Mouse (Mus musculus) CH12.LX (cell line): Measurements from ENCODE around the gene Psmg3. TPM values are rescaled to one million over a fixed set of nuclear protein-coding genes. Genes with fewer than 3 reads are reported as not detected.

Experiments used
- DNase-seq: peaks from one replicate; pipeline ENCODE4 v3.0.0-alpha.2; 2013; ENCODE audit errors: extremely low read depth
- H3K27ac ChIP-seq: 2 replicates; pipeline ENCODE4 v1.5.1; 2012; ENCODE audit warnings: low read depth, mild to moderate bottlenecking, control low read depth, moderate library complexity; ENCODE audit not compliant: insufficient read depth
- H3K27me3 ChIP-seq: replicated peaks from 2 replicates; pipeline ENCODE3; 2012; ENCODE audit warnings: inconsistent platforms
- H3K36me3 ChIP-seq, 2 experiments: replicated peaks in 1 of 2; 2 replicates each; pipeline versions ENCODE3 to v1.6.1; 2012; ENCODE audit warnings: inconsistent platforms in 1 of 2, low read length in 1 of 2, mild to moderate bottlenecking in 1 of 2, mixed read lengths in 1 of 2, moderate library complexity in 1 of 2; ENCODE audit not compliant: control insufficient read depth in 1 of 2, insufficient read depth in 1 of 2
- H3K4me1 ChIP-seq, 2 experiments: 2 replicates each; pipeline ENCODE4 v1.6.1; 2012; ENCODE audit warnings: inconsistent platforms in 1 of 2, moderate library complexity in 1 of 2; ENCODE audit not compliant: insufficient read depth in 2 of 2, control insufficient read depth in 1 of 2
- H3K4me2 ChIP-seq: 2 replicates; pipeline ENCODE4 v1.6.1; 2012; ENCODE audit warnings: low read depth, mild to moderate bottlenecking, control low read depth; ENCODE audit not compliant: poor library complexity, insufficient read depth, severe bottlenecking
- H3K4me3 ChIP-seq, 3 experiments: fragments of 150-350 bp in 1 of 3; sonication (generic) in 1 of 3; replicated peaks in 1 of 3; 2 replicates each; pipeline versions ENCODE3 to v1.5.1; 2011 to 2012; ENCODE audit warnings: low read depth in 2 of 3, low read length in 2 of 3, mild to moderate bottlenecking in 2 of 3, moderate library complexity in 2 of 3, control low read depth in 1 of 3, improper control_type of control experiment in 1 of 3, inconsistent platforms in 1 of 3, mixed read lengths in 1 of 3; ENCODE audit not compliant: poor library complexity in 1 of 3
- H3K79me2 ChIP-seq: replicated peaks from 2 replicates; pipeline ENCODE4 v1.6.1; 2012; ENCODE audit warnings: mild to moderate bottlenecking, moderate library complexity; ENCODE audit not compliant: control insufficient read depth, poor library complexity, insufficient read depth, severe bottlenecking; ENCODE audit errors: extremely low read depth
- H3K9ac ChIP-seq: 2 replicates; pipeline ENCODE4 v1.6.1; 2012; ENCODE audit warnings: low read depth, mild to moderate bottlenecking, control low read depth, moderate library complexity; ENCODE audit not compliant: insufficient read depth
- H3K9me3 ChIP-seq: replicated peaks from 2 replicates; pipeline ENCODE3; 2012; ENCODE audit warnings: low read length, inconsistent platforms, mixed read lengths
- ELF1 ChIP-seq: IDR thresholded peaks from 2 replicates; pipeline ENCODE4 v1.6.1; 2014; ENCODE audit warnings: low read depth, mild to moderate bottlenecking, inconsistent platforms, low read length, improper control_type of control experiment
- ETS1 ChIP-seq: conservative IDR thresholded peaks from 2 replicates; pipeline ENCODE4 v1.6.1; 2012; ENCODE audit warnings: low read depth, mild to moderate bottlenecking, inconsistent platforms, low read length, improper control_type of control experiment, moderate library complexity
- HCFC1 ChIP-seq: IDR thresholded peaks from 2 replicates; pipeline ENCODE4 v1.6.1; 2012; ENCODE audit warnings: low read depth, mild to moderate bottlenecking, inconsistent platforms, low read length, improper control_type of control experiment
- IRF4 ChIP-seq: IDR thresholded peaks from 2 replicates; pipeline ENCODE4 v1.6.1; 2014; ENCODE audit warnings: low read depth, mild to moderate bottlenecking, inconsistent platforms, low read length, improper control_type of control experiment
- JUN ChIP-seq: IDR thresholded peaks from 2 replicates; pipeline ENCODE4 v1.6.1; 2011; ENCODE audit warnings: low read depth, mild to moderate bottlenecking, low read length, improper control_type of control experiment, moderate library complexity; ENCODE audit not compliant: insufficient read depth
- JUND ChIP-seq: conservative IDR thresholded peaks from 2 replicates; pipeline ENCODE4 v1.6.1; 2011; ENCODE audit warnings: low read depth, low read length, improper control_type of control experiment
- KAT2A ChIP-seq: IDR thresholded peaks from 2 replicates; pipeline ENCODE4 v1.6.1; 2012; ENCODE audit warnings: low read length, improper control_type of control experiment, inconsistent platforms; ENCODE audit not compliant: insufficient replicate concordance
- MAZ ChIP-seq: IDR thresholded peaks from 2 replicates; pipeline ENCODE4 v1.6.1; 2012; ENCODE audit warnings: low read depth, mild to moderate bottlenecking, inconsistent platforms, low read length, improper control_type of control experiment, moderate library complexity
- MXI1 ChIP-seq: IDR thresholded peaks from 2 replicates; pipeline ENCODE4 v1.6.1; 2011; ENCODE audit warnings: mild to moderate bottlenecking, low read depth, low read length, improper control_type of control experiment
- NRF1 ChIP-seq: IDR thresholded peaks from 2 replicates; pipeline ENCODE4 v1.6.1; 2014; ENCODE audit warnings: low read depth, mild to moderate bottlenecking, inconsistent platforms, low read length, improper control_type of control experiment, moderate library complexity
- RAD21 ChIP-seq: IDR thresholded peaks from 2 replicates; pipeline ENCODE4 v1.6.1; 2011; ENCODE audit warnings: low read depth, mild to moderate bottlenecking, low read length, improper control_type of control experiment, moderate library complexity
- SMC3 ChIP-seq: IDR thresholded peaks from 2 replicates; pipeline ENCODE4 v1.6.1; 2011; ENCODE audit warnings: low read depth, low read length, improper control_type of control experiment
- TCF12 ChIP-seq: IDR thresholded peaks from 2 replicates; pipeline ENCODE4 v1.6.1; 2014; ENCODE audit warnings: low read depth, mild to moderate bottlenecking, inconsistent platforms, low read length, improper control_type of control experiment
- UBTF ChIP-seq: IDR thresholded peaks from 2 replicates; pipeline ENCODE4 v1.6.1; 2012; ENCODE audit warnings: low read depth, mild to moderate bottlenecking, inconsistent platforms, low read length, improper control_type of control experiment, moderate library complexity
- USF1 ChIP-seq: IDR thresholded peaks from 2 replicates; pipeline ENCODE4 v1.6.1; 2014; ENCODE audit warnings: low read depth, mild to moderate bottlenecking, inconsistent platforms, low read length, improper control_type of control experiment
- ZC3H11A ChIP-seq: IDR thresholded peaks from 2 replicates; pipeline ENCODE4 v1.6.1; 2012; ENCODE audit warnings: low read depth, mild to moderate bottlenecking, inconsistent platforms, low read length, improper control_type of control experiment
- ZNF384 ChIP-seq: IDR thresholded peaks from 2 replicates; pipeline ENCODE4 v1.6.1; 2012; ENCODE audit warnings: low read depth, low read length, improper control_type of control experiment, inconsistent platforms
- dilution Hi-C: fragments of 300-500 bp; cut with MboI; formaldehyde crosslinking; loops from 2 replicates; pipeline ENCODE4 v1.14.3; 2020; ENCODE audit warnings: low sequenced_read_pairs; ENCODE audit not compliant: extremely low pct_unique_long_range_greater_than_20kb, extremely low pct_ligation_motif_present
- in situ Hi-C: fragments of 300-500 bp; cut with MboI; formaldehyde crosslinking; loops from 3 replicates; pipeline ENCODE4 v1.14.3; 2019; ENCODE audit warnings: low sequenced_read_pairs, low pct_ligation_motif_present, low pct_unique_long_range_greater_than_20kb, mixed read lengths
- polyA plus RNA-seq: library from polyadenylated mRNA; unstranded; fragments of >175 nt; gene quantifications from 2 replicates; pipeline ENCODE4 v1.2.1, GENCODE M21; 2012; ENCODE audit warnings: low read depth; ENCODE audit not compliant: insufficient read length
- total RNA-seq, 2 experiments: library from RNA; depleted of rRNA; stranded (reverse); fragments of 300-350 nt in 1 of 2; fragments of >200 nt in 1 of 2; gene quantifications; 2 replicates each; pipeline ENCODE4 v1.2.3; 2012 to 2014

Gene Psmg3
- total and polyA plus RNA-seq, 3 experiments = 43.5 to 101 (median 57.3) TPM

DNA sequence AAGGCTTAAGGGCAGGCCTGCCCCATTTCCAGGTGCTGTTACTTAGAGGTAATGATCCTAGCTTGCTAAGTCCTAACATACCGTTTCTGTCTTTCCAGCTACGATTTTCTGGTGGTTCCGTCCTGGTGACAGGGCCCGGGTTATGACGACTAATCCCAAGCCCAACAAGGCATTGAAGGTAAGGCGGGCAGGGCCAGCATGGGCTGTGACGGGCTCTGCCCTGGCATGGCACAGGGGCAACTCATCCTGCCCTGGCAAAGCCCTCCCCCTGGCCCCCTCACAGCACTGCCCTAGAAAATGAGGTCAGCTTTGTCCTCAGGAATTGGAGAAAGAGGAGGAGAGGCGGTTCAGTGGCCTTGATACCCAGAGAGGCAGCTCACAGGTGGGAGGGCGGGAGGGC, 27.6 kb downstream of the Psmg3 start:
- no peak overlapping the region for H3K4me3 ChIP-seq
- peaks cover 29% of the 10 kb centered on the region for H3K79me2 ChIP-seq
- in situ Hi-C loops = no loop called here
- no peak overlapping the region for H3K9ac ChIP-seq
- no peaks in the 10 kb centered on the region for H3K27me3 ChIP-seq
- H3K36me3 ChIP-seq = peaks cover 32 to 85% of the 10 kb centered on the region in 2 experiments
- no peak overlapping the region for H3K27ac ChIP-seq
- no peak overlapping the region for H3K4me2 ChIP-seq
- peaks cover 10 to 23% of the 10 kb centered on the region in 2 experiments for H3K4me1 ChIP-seq
- no peaks in the 10 kb centered on the region for H3K9me3 ChIP-seq
- DNase-seq = no peak
- TF ChIP-seq IRF4 (no peak), JUN (no peak), NRF1 (no peak), RAD21 (no peak), ZC3H11A (no peak), TCF12 (no peak), HCFC1 (no peak), SMC3 (no peak), MAZ (no peak), ELF1 (no peak), ETS1 (no peak), MXI1 (no peak), UBTF (no peak), KAT2A (no peak), ZNF384 (no peak)
- TF ChIP-seq, all 38 proteins: peak for 0
- dilution Hi-C loops = no loop called here

GRCm38 (mm10) chr5:139798168-139798900, 28.4 kb downstream of the Psmg3 start:
- Histone ChIP-seq H3K4me1 (peaks cover 15 to 30% of the 10 kb centered on the region in 2 experiments), H3K36me3 (peaks cover 32 to 90% of the 10 kb centered on the region in 2 experiments), H3K27ac (no peak overlapping the region), H3K9me3 (no peaks in the 10 kb centered on the region), H3K9ac (no peak overlapping the region), H3K79me2 (peaks cover 34% of the 10 kb centered on the region), H3K4me2 (no peak overlapping the region), H3K27me3 (no peaks in the 10 kb centered on the region), H3K4me3 (no peak overlapping the region)
- in situ Hi-C loops = no loop called here
- dilution Hi-C loops = no loop called here
- no peak for DNase-seq
- TF ChIP-seq ZNF384 = no peak
- TF ChIP-seq JUND = no peak
- no peak for TF ChIP-seq USF1
